Mouse (Mus musculus): ENCODE data around the gene Cfdp1.

DNA sequence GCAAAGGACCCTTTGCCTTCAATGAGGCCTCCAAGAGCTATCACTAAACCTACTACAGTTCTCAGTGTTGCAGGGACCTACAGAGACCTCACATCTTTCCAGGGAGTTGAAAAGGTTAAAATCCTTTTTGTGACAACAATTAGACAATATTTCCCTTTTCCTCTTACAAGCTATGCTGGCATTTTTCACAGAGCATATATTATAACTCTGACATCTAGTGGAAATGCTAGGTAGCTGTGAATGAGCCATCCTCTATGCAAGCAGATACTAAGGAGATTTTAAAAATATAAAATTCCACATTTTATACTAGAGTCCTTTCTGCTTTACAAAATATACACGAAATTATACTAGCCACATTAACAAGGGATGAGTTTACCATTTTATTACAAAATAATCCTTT, 41.3 kb downstream of the Cfdp1 start:
- TF ChIP-seq GATA1 (IDR thresholded peaks at IDR 0.05; ENCODE audit: low read length) (no peak), TAL1 (IDR thresholded peaks at IDR 0.05; ENCODE audit: low read length) (no peak)
